Mouse (Mus musculus): ENCODE measurements around the gene Lgi4. TPM values are rescaled to one million over a fixed set of nuclear protein-coding genes. Genes with fewer than 3 reads are reported as not detected.
A peak's percentile ranks its signal among the peaks of the same experiment; 100 is the strongest.

Gene Lgi4
- total RNA-seq (2022), result 10 to 100 TPM; 35.0 to 50.6 (median 40.8) TPM

- peak; percentile 76 to 80 for DNase-seq (ENCODE audit: low spot score in 2 of 2)
These were observed at the start of gene Lgi4 for GRCm38 (mm10) chr7:31059108-31059507. Lgi4 (plus strand) TSS chr7:31059342.

GRCm38 (mm10) chr7:31012971-31013370, 46.2 kb upstream of the Lgi4 start:
- no peak for DNase-seq (ENCODE audit: low spot score in 2 of 2)

- peak; percentile 39 to 89 for DNase-seq (ENCODE audit: low spot score in 2 of 2)
These were observed 41.8 kb upstream of the Lgi4 start for GRCm38 (mm10) chr7:31017104-31017901.

GRCm38 (mm10) chr7:31028609-31029008, 30.5 kb upstream of the Lgi4 start:
- DNase-seq (ENCODE audit: low spot score in 2 of 2), result no peak

- no peak for DNase-seq (ENCODE audit: low spot score in 2 of 2)
These were observed 28.4 kb upstream of the Lgi4 start for GRCm38 (mm10) chr7:31030717-31031116.

GRCm38 (mm10) chr7:31031731-31032130, 27.4 kb upstream of the Lgi4 start:
- DNase-seq (ENCODE audit: low spot score in 2 of 2), result no peak

GRCm38 (mm10) chr7:31033409-31034165, 25.6 kb upstream of the Lgi4 start:
- DNase-seq (ENCODE audit: low spot score in 2 of 2), result no peak

GRCm38 (mm10) chr7:31034789-31035188, 24.4 kb upstream of the Lgi4 start:
- DNase-seq (ENCODE audit: low spot score in 2 of 2), result no peak

GRCm38 (mm10) chr7:31035291-31035690, 23.9 kb upstream of the Lgi4 start:
- no peak for DNase-seq (ENCODE audit: low spot score in 2 of 2)

- DNase-seq (ENCODE audit: low spot score in 2 of 2), result no peak
These were observed 22.2 kb upstream of the Lgi4 start for GRCm38 (mm10) chr7:31036917-31037316.

GRCm38 (mm10) chr7:31037675-31038074, 21.5 kb upstream of the Lgi4 start:
- DNase-seq (ENCODE audit: low spot score in 2 of 2), result no peak

- no peak for DNase-seq (ENCODE audit: low spot score in 2 of 2)
These were observed 20.1 kb upstream of the Lgi4 start for GRCm38 (mm10) chr7:31039011-31039410.

- no peak for DNase-seq (ENCODE audit: low spot score in 2 of 2)
These were observed 18.7 kb upstream of the Lgi4 start for GRCm38 (mm10) chr7:31040281-31041022.

GRCm38 (mm10) chr7:31041023-31041407, 18.1 kb upstream of the Lgi4 start:
- no peak for DNase-seq (ENCODE audit: low spot score in 2 of 2)

- no peak for DNase-seq (ENCODE audit: low spot score in 2 of 2)
These were observed 17.4 kb upstream of the Lgi4 start for GRCm38 (mm10) chr7:31041662-31042315.

GRCm38 (mm10) chr7:31042431-31042910, 16.7 kb upstream of the Lgi4 start, which contains the start of gene Fxyd5:
Fxyd5 (minus strand) TSS chr7:31042481.
- no peak for DNase-seq (ENCODE audit: low spot score in 2 of 2)

- DNase-seq (ENCODE audit: low spot score in 2 of 2), result peak in 1 of 2 experiments; percentile 64
These were observed 9.9 kb upstream of the Lgi4 start for GRCm38 (mm10) chr7:31049135-31049845.

GRCm38 (mm10) chr7:31049846-31050281, 9.3 kb upstream of the Lgi4 start:
- peak in 1 of 2 experiments; percentile 71 for DNase-seq (ENCODE audit: low spot score in 2 of 2)

GRCm38 (mm10) chr7:31050487-31050886, 8.7 kb upstream of the Lgi4 start:
- peak in 1 of 2 experiments; percentile 35 for DNase-seq (ENCODE audit: low spot score in 2 of 2)

GRCm38 (mm10) chr7:31050921-31051320, 8.2 kb upstream of the Lgi4 start:
- DNase-seq (ENCODE audit: low spot score in 2 of 2), result peak in 1 of 2 experiments; percentile 63

Measured in left cerebral cortex, adult 8-10 months (tissue).